Mouse (Mus musculus) bone marrow, adult 2 months (tissue): ENCODE data around the gene Wasl. TPM values are rescaled to one million over a fixed set of nuclear protein-coding genes. Genes with fewer than 3 reads are reported as not detected.
A peak's percentile ranks its signal among the peaks of the same experiment; 100 is the strongest.

Experiments
- H3K27ac ChIP-seq: fragments of 200-500 bp; 2 replicates; pipeline ENCODE4 v1.5.1; 2012; ENCODE audit warnings: low read depth, mild to moderate bottlenecking, control low read depth, inconsistent platforms, low read length; ENCODE audit not compliant: control insufficient read depth, poor library complexity, insufficient read depth
- H3K4me1 ChIP-seq: fragments of 200-500 bp; 2 replicates; pipeline ENCODE4 v1.6.1; 2011; ENCODE audit warnings: low read length; ENCODE audit not compliant: control insufficient read depth, insufficient read depth
- H3K4me3 ChIP-seq: fragments of 200-500 bp; replicated peaks from 2 replicates; pipeline ENCODE3; 2011; ENCODE audit warnings: mild to moderate bottlenecking, low read depth, low read length, control low read depth; ENCODE audit not compliant: control insufficient read depth
- CTCF ChIP-seq: fragments of 200-500 bp; IDR thresholded peaks from 2 replicates; pipeline ENCODE4 v1.5.1; 2011; ENCODE audit warnings: low read length, control low read depth; ENCODE audit not compliant: control insufficient read depth, insufficient read depth
- POLR2A ChIP-seq: fragments of 200-500 bp; IDR thresholded peaks from 2 replicates; pipeline ENCODE4 v1.6.1; 2011; ENCODE audit warnings: low read depth, mild to moderate bottlenecking, control low read depth, low read length, borderline replicate concordance; ENCODE audit not compliant: control insufficient read depth
- WGBS: fragments of 180-500 bp; shearing (Covaris S2); methylation state at CpG from one replicate; pipeline ENCODE4 v1.1.7; 2018; 5-methylcytosine and 5-hydroxymethylcytosine counted together
- polyA plus RNA-seq: library from polyadenylated mRNA; stranded (reverse); fragments of >200 nt; gene quantifications from 2 replicates; pipeline ENCODE4 v1.2.4, GENCODE M21; 2011; ENCODE audit warnings: low replicate concordance; ENCODE audit not compliant: missing spikeins, insufficient read depth, insufficient read length

The Wasl gene
- polyA plus RNA-seq, 1 experiment: 14.5 TPM

GRCm38 (mm10) chr6:24667829-24668228, 3.0 kb upstream of the Wasl start:
- Histone ChIP-seq H3K4me1 (no peaks in the 10 kb centered on the region; the same call in 1 of the 2 replicates), H3K27ac (no peak overlapping the region), H3K4me3 (no peak overlapping the region)
- no peak for TF ChIP-seq CTCF
- no peak for TF ChIP-seq POLR2A
- 51% methylated on average over 3 of the region's 3 CpGs for WGBS

DNA sequence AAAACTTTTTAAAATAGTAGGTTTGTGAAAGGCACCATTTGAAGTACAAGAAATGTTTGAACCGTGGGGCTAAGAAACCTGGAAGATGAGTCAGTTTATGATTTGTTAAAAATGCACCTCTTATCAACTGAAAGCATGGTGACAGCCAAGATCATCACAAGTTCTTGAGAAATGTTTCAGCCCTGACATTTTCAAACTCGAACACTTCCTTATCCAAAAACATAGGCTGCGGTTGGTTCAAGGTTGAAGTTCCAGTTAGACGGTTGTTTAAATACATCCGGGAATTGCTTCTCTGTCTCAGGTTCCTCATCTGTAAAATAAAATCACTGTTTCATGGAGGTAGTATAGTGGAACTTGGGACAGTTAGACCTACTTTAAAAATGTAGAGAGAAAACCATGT, 1.4 kb upstream of the Wasl start:
- H3K4me1 ChIP-seq: no peaks in the 10 kb centered on the region; the same call in 1 of the 2 replicates
- TF ChIP-seq POLR2A: no peak
- TF ChIP-seq CTCF: no peak
- 73% methylated on average over 5 of the region's 5 CpGs for WGBS
- no peak overlapping the region for H3K27ac ChIP-seq
- H3K4me3 ChIP-seq: no peak overlapping the region

GRCm38 (mm10) chr6:24664133-24664866, 509 bp downstream of the Wasl start:
- under 1% methylated on average over 57 of the region's 58 CpGs for WGBS
- Histone ChIP-seq H3K4me3 (peak overlapping the region; percentile 82), H3K27ac (peak overlapping the region; percentile 91), H3K4me1 (no peaks in the 10 kb centered on the region; the same call in 1 of the 2 replicates)
- TF ChIP-seq CTCF (no peak), POLR2A (no peak)

DNA sequence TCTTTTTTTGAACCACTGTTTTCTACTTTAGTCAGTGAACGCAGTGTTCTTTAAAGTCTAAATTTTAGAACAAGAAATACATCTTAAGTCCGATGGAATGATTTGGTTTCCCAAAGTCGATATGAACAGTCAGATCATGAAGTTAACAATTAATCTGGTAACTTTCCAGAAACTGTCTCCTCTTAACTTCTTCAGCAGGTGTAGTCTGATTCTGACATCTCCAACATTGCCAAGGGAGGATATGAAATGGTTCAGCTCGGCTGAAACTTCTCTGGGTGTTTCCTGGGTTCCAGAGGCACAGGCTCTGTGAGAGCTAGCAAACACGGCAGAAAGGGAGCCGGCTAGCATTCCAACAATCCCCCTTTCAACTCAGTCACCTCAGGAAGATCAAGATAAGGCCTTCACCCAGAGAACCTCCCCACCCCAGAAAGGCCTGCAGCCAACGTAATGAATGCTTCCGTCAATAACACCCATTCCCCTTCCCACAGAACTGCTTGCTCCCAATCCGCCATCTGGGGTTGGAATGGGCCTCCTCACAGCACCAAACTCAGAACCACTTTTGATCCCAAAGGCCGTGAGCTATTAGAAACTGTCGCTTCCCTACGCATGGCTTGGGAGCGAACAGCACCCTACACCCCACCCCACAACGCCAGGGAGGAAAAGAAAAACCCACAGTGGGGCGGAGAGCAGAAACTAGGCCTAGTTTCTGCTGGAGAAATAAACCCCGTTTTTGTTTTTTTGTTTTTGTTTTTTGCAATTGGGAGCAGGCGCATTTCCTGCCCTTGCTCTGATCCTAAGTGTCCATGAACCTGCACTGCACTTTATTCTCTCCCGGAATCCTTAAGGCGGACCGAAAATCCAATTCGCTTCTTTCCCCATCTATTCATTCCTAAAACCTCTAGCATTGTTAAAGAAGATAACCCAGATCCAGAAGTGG, 1.3 kb downstream of the Wasl start:
- WGBS: 8% methylated on average over 21 of the region's 21 CpGs
- H3K4me3 ChIP-seq: peak overlapping the region; percentile 82

GRCm38 (mm10) chr6:24662483-24662882, 2.3 kb downstream of the Wasl start:
- H3K4me3 ChIP-seq: no peak overlapping the region
- TF ChIP-seq CTCF (no peak), POLR2A (no peak)
- 58% methylated on average over 4 of the region's 4 CpGs for WGBS
- no peaks in the 10 kb centered on the region; the same call in 1 of the 2 replicates for H3K4me1 ChIP-seq
- no peak overlapping the region for H3K27ac ChIP-seq

More for the DNA sequence above, 1.3 kb downstream of the Wasl start:
- H3K27ac ChIP-seq: no peak overlapping the region
- TF ChIP-seq CTCF (no peak), POLR2A (no peak)
- no peaks in the 10 kb centered on the region; the same call in 1 of the 2 replicates for H3K4me1 ChIP-seq

GRCm38 (mm10) chr6:24661879-24662278, 2.9 kb downstream of the Wasl start:
- no peak overlapping the region for H3K27ac ChIP-seq
- no peak overlapping the region for H3K4me3 ChIP-seq
- no peak for TF ChIP-seq POLR2A
- no peak for TF ChIP-seq CTCF
- no peaks in the 10 kb centered on the region; the same call in 1 of the 2 replicates for H3K4me1 ChIP-seq
- WGBS: 65% methylated on average over 4 of the region's 4 CpGs

DNA sequence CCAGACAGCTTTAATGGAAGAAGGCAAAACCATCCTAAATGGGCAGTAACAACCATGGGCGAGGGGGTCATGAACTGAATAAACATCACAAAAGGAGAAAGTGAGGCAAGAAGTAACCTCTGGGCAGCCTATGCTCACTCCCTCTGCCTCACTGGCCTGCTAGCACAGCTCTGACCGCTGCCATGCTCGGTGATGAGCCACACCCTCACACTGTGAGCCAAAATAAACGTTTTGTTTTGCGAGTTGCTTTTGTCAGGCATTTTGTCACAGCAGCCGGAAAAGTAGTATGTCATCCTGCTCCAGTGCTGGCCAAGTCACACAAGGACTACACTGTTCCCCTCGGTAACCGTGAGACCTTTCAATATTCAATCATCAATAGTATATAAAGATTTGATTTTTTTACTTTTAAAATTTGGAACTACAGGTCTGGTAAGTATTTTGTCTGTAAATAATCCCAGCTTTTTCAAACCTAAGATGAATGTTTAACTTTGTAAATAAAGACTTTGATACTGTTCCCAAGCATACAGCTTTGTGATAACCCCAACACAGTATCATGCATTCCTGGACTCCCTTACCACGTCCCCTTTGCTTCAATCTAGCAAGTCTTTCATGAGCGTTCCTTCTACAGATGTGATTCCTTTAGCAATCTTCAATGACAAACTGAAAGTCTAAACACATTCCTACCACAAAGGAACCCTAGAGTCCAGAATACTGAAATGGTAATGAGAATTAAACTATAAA, 7.0 kb downstream of the Wasl start:
- no peak overlapping the region for H3K4me3 ChIP-seq
- H3K27ac ChIP-seq: no peak overlapping the region
- 79% methylated on average over 10 of the region's 10 CpGs for WGBS
- TF ChIP-seq POLR2A (no peak), CTCF (no peak)
- H3K4me1 ChIP-seq: no peaks in the 10 kb centered on the region; the same call in 1 of the 2 replicates
